9 mouse cellular contexts compared by ENCODE assay signal in genomic region chr2:18872797-18873196, GRCm38 (mm10).
DNase-seq lines count a peak whose midpoint lies in the region; ATAC-seq lines count a peak whose summit lies in the region.
"Had no signal": no experiment of that assay in that cellular context is flagged by ENCODE, and none has a peak within 500 bp of the region (broad histone marks: within the 10 kb centered on the region; RNA-seq: fewer than 3 reads in every experiment).

No protein-coding gene starts in this region.

- ATAC-seq in intestine, embryonic 14.5 days (replicated peaks; ENCODE audit: low FRiP score, low TSS enrichment, low read depth) = no peak

- no peak overlapping the region for H3K4me2 ChIP-seq in intestine, embryonic 14.5 days (ENCODE audit: low read length)
- H3K4me2 ChIP-seq: embryonic facial prominence, embryonic 15.5 days had no signal

- no peaks in the 10 kb centered on the region for H3K9me3 ChIP-seq in intestine, embryonic 14.5 days (ENCODE audit: control insufficient read depth, low read length)
- H3K9me3 ChIP-seq: embryonic facial prominence, embryonic 15.5 days had no signal

- no peaks in the 10 kb centered on the region for H3K36me3 ChIP-seq in intestine, embryonic 14.5 days (ENCODE audit: control insufficient read depth, insufficient read depth, low read length)
- H3K36me3 ChIP-seq: embryonic facial prominence, embryonic 15.5 days had no signal

- H3K9ac ChIP-seq in intestine, embryonic 14.5 days (ENCODE audit: low read length) = no peak overlapping the region
- H3K9ac ChIP-seq: embryonic facial prominence, embryonic 15.5 days had no signal

- H3K4me3 ChIP-seq in intestine, embryonic 14.5 days (ENCODE audit: low read depth, low read length) = no peak overlapping the region
- H3K4me3 ChIP-seq: embryonic facial prominence, embryonic 15.5 days had no signal

- no peaks in the 10 kb centered on the region for H3K4me1 ChIP-seq in intestine, embryonic 14.5 days (replicated peaks; ENCODE audit: control insufficient read depth, insufficient read depth, low read length)
- H3K4me1 ChIP-seq: embryonic facial prominence, embryonic 15.5 days had no signal

- H3K27ac ChIP-seq in intestine, embryonic 14.5 days (ENCODE audit: low read depth) = no peak overlapping the region
- H3K27ac ChIP-seq: embryonic facial prominence, embryonic 15.5 days had no signal

- WGBS in intestine, embryonic 14.5 days = 4% methylated on average over 2 of the region's 2 CpGs

- no peaks in the 10 kb centered on the region for H3K27me3 ChIP-seq in intestine, embryonic 14.5 days (replicated peaks; ENCODE audit: control insufficient read depth, insufficient read depth, low read length)
- H3K27me3 ChIP-seq: embryonic facial prominence, embryonic 15.5 days had no signal

- peak; percentile 40 for DNase-seq in 3134 (ENCODE audit: extremely low read depth, insufficient read length, low spot score)
- DNase-seq in NIH3T3 (ENCODE audit: low read depth) = peak; percentile 85
- DNase-seq in cerebellum, adult 9-11 months = peak; percentile 52
- peak; percentile 23 to 68 for DNase-seq in frontal cortex, postnatal 14 days (ENCODE audit: low spot score in 2 of 2)
- peak; percentile 84 for DNase-seq in intestine, embryonic 14.5 days (ENCODE audit: low spot score)
- peak; percentile 71 to 81 for DNase-seq in left cerebral cortex, postnatal 14 days (ENCODE audit: low spot score in 2 of 2)
- DNase-seq in naive thymus-derived CD4-positive, alpha-beta T cell, adult 2 months (ENCODE audit: low read depth) = peak; percentile 91
- DNase-seq in thymus, postnatal 0 days (ENCODE audit: low spot score) = peak; percentile 85

- intact Hi-C loops in left cerebral cortex, postnatal 14 days (cut with DNase I) = loop anchor here (5.0 kb wide), 3 partner anchors 125 to 470 kb away; partner anchors contain the start of genes 4930426L09Rik and Pip4k2a

Comparison
In these comparisons a context has a peak if more than half of its experiments do, and no peak if none do; other contexts are left out.
1. DNase-seq: peak in every context shown above with its lines; median percentile 91 in naive thymus-derived CD4-positive, alpha-beta T cell, adult 2 months; 85 in NIH3T3; 85 in thymus, postnatal 0 days; 84 in intestine, embryonic 14.5 days; 76 in left cerebral cortex, postnatal 14 days; 52 in cerebellum, adult 9-11 months; 46 in frontal cortex, postnatal 14 days; 40 in 3134.